Mouse (Mus musculus) retina, postnatal 7 days (tissue): ENCODE data around the gene Fibin.

Source experiments
- DNase-seq: peaks from one replicate; pipeline ENCODE4 v3.0.0-alpha.2; 2012; ENCODE audit warnings: low read depth, low spot score

Gene Fibin

GRCm38 (mm10) chr2:110362432-110363283, at the start of gene Fibin:
Fibin (minus strand) TSS chr2:110363183.
- DNase-seq = no peak

- DNase-seq = no peak
Measured at GRCm38 (mm10) chr2:110411428-110411827, 48.4 kb upstream of the Fibin start.

- DNase-seq = no peak
Measured at GRCm38 (mm10) chr2:110408757-110409156, 45.8 kb upstream of the Fibin start.

GRCm38 (mm10) chr2:110392714-110393336, 29.8 kb upstream of the Fibin start:
- DNase-seq = no peak

GRCm38 (mm10) chr2:110390736-110391409, 27.9 kb upstream of the Fibin start:
- no peak for DNase-seq

GRCm38 (mm10) chr2:110379811-110380210, 16.8 kb upstream of the Fibin start:
- no peak for DNase-seq

GRCm38 (mm10) chr2:110376660-110377059, 13.7 kb upstream of the Fibin start:
- no peak for DNase-seq

GRCm38 (mm10) chr2:110375475-110375874, 12.5 kb upstream of the Fibin start:
- DNase-seq = no peak

- no peak for DNase-seq
Measured at GRCm38 (mm10) chr2:110373186-110373585, 10.2 kb upstream of the Fibin start.

- DNase-seq = no peak
Measured at GRCm38 (mm10) chr2:110367382-110367887, 4.5 kb upstream of the Fibin start.

GRCm38 (mm10) chr2:110365401-110365800, 2.4 kb upstream of the Fibin start:
- DNase-seq = no peak

- DNase-seq = no peak
Measured at GRCm38 (mm10) chr2:110363855-110364254, 872 bp upstream of the Fibin start.

GRCm38 (mm10) chr2:110353302-110353970, 9.5 kb downstream of the Fibin start:
- DNase-seq = no peak

- DNase-seq = no peak
Measured at GRCm38 (mm10) chr2:110351843-110352251, 11.1 kb downstream of the Fibin start.

GRCm38 (mm10) chr2:110351406-110351805, 11.6 kb downstream of the Fibin start:
- DNase-seq = no peak

- no peak for DNase-seq
Measured at GRCm38 (mm10) chr2:110328953-110329352, 34.0 kb downstream of the Fibin start.

GRCm38 (mm10) chr2:110319949-110320348, 43.0 kb downstream of the Fibin start:
- DNase-seq = no peak

- no peak for DNase-seq
Measured at GRCm38 (mm10) chr2:110319266-110319665, 43.7 kb downstream of the Fibin start.

GRCm38 (mm10) chr2:110318719-110319118, 44.3 kb downstream of the Fibin start:
- no peak for DNase-seq

- no peak for DNase-seq
Measured at GRCm38 (mm10) chr2:110316116-110316883, 46.7 kb downstream of the Fibin start.
